Mouse (Mus musculus): ENCODE data around the gene Slc24a3. TPM values are rescaled to one million over a fixed set of nuclear protein-coding genes. Genes with fewer than 3 reads are reported as not detected.

Slc24a3 gene
- polyA plus RNA-seq, 2 experiments: 0.58 TPM

DNA sequence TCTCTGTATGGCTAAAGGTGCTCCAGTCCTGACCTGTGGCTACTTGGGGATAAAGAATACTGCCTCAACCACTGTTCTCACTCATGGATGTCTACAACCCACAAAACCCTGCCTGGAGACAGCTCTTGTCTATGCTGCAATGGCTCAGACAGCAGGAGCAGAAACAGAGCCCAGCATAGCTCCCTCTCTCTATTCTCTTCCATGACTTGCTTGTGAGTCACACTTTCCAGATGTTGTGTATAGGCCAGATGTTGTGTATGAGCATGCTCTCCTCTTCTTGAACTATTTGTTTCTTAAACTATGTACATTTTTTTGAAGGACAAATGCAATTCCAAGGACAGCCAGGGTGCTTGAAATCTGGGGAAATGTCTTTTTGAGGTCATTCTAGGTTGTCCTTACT lies 101.4 kb downstream of the Slc24a3 start:
- Histone ChIP-seq H3K9me3 (ENCODE audit: control insufficient read depth, low read length) (no peaks in the 10 kb centered on the region), H3K27ac (no peak overlapping the region), H3K27me3 (ENCODE audit: control insufficient read depth, insufficient read depth, low read length) (no peaks in the 10 kb centered on the region), H3K36me3 (replicated peaks; ENCODE audit: control insufficient read depth, insufficient read depth, low read depth) (no peaks in the 10 kb centered on the region), H3K4me3 (ENCODE audit: insufficient read depth in 1 of 2, low read depth in 2 of 2, low read length in 2 of 2) (no peak overlapping the region), H3K4me1 (replicated peaks; ENCODE audit: control insufficient read depth in 2 of 2, insufficient read depth in 2 of 2, low read length in 1 of 2) (no peaks in the 10 kb centered on the region), H3K4me2 (ENCODE audit: low read depth) (no peak overlapping the region), H3K9ac (replicated peaks) (no peak overlapping the region)
- ATAC-seq (ENCODE audit: insufficient read depth): no peak
- TF ChIP-seq CTCF (IDR thresholded peaks at IDR 0.05; ENCODE audit: low read depth): no peak
- no peak for TF ChIP-seq EP300 (IDR thresholded peaks at IDR 0.05; ENCODE audit: low read depth)
- DNase-seq (ENCODE audit: low read depth in 3 of 3, low spot score in 3 of 3): no peak

GRCm38 (mm10) chr2:145269410-145269809 lies 101.9 kb downstream of the Slc24a3 start:
- ATAC-seq (ENCODE audit: insufficient read depth) (no peak), DNase-seq (ENCODE audit: low read depth in 3 of 3, low spot score in 3 of 3) (no peak)
- TF ChIP-seq EP300 (IDR thresholded peaks at IDR 0.05; ENCODE audit: low read depth) (no peak), CTCF (IDR thresholded peaks at IDR 0.05; ENCODE audit: low read depth) (no peak)
- Histone ChIP-seq H3K4me3 (ENCODE audit: insufficient read depth in 1 of 2, low read depth in 2 of 2, low read length in 2 of 2) (no peak overlapping the region), H3K9me3 (ENCODE audit: control insufficient read depth, low read length) (no peaks in the 10 kb centered on the region), H3K4me1 (replicated peaks; ENCODE audit: control insufficient read depth in 2 of 2, insufficient read depth in 2 of 2, low read length in 1 of 2) (no peaks in the 10 kb centered on the region), H3K4me2 (ENCODE audit: low read depth) (no peak overlapping the region), H3K27ac (no peak overlapping the region), H3K36me3 (replicated peaks; ENCODE audit: control insufficient read depth, insufficient read depth, low read depth) (no peaks in the 10 kb centered on the region), H3K9ac (replicated peaks) (no peak overlapping the region), H3K27me3 (ENCODE audit: control insufficient read depth, insufficient read depth, low read length) (no peaks in the 10 kb centered on the region)
- WGBS (ENCODE audit: insufficient replicate concordance): 50% methylated on average over 4 of the region's 4 CpGs

DNA sequence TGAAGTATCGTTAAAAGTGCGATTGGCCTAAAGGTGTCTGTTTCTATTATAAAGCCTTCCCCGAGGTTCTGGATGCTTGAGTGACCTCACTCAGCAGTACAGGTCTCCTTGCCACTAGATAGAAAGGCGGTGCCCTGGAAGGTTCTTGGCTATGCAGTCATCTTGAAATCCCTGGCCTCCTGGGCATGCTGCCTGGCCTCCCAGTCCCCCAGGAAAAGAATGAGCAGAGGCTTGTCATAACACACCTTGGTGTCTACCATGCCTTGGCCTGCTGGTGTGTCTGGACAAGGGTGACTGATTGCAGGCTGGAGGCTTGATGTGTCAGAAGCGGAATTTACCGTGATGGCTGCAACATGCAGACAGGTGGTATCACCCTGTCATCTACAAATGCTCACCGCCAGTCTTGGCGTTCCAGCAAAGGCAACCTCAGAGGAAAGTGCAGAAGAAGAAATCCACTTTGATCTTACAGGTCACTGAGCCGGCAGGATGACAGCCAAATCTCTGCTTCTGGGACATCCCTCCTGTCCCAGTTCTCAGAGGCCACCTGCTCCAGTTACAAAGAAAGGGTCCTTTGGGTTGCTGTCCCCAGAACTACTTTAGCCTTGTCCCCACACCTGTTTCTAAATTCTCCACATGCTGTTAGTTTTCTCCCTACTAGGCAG lies 106.6 kb downstream of the Slc24a3 start:
- no peaks in the 10 kb centered on the region for H3K36me3 ChIP-seq (replicated peaks; ENCODE audit: control insufficient read depth, insufficient read depth, low read depth)
- no peak overlapping the region for H3K9ac ChIP-seq (replicated peaks)
- TF ChIP-seq CTCF (IDR thresholded peaks at IDR 0.05; ENCODE audit: low read depth) (no peak), EP300 (IDR thresholded peaks at IDR 0.05; ENCODE audit: low read depth) (no peak)
- H3K27me3 ChIP-seq (ENCODE audit: control insufficient read depth, insufficient read depth, low read length): no peaks in the 10 kb centered on the region
- no peaks in the 10 kb centered on the region for H3K9me3 ChIP-seq (ENCODE audit: control insufficient read depth, low read length)
- H3K4me2 ChIP-seq (ENCODE audit: low read depth): no peak overlapping the region
- 71% methylated on average over 9 of the region's 9 CpGs for WGBS (ENCODE audit: insufficient replicate concordance)
- ATAC-seq (ENCODE audit: insufficient read depth) (no peak), DNase-seq (ENCODE audit: low read depth in 3 of 3, low spot score in 3 of 3) (no peak)
- no peak overlapping the region for H3K4me3 ChIP-seq (ENCODE audit: insufficient read depth in 1 of 2, low read depth in 2 of 2, low read length in 2 of 2)
- no peaks in the 10 kb centered on the region for H3K4me1 ChIP-seq (replicated peaks; ENCODE audit: control insufficient read depth in 2 of 2, insufficient read depth in 2 of 2, low read length in 1 of 2)
- H3K27ac ChIP-seq: no peak overlapping the region

DNA sequence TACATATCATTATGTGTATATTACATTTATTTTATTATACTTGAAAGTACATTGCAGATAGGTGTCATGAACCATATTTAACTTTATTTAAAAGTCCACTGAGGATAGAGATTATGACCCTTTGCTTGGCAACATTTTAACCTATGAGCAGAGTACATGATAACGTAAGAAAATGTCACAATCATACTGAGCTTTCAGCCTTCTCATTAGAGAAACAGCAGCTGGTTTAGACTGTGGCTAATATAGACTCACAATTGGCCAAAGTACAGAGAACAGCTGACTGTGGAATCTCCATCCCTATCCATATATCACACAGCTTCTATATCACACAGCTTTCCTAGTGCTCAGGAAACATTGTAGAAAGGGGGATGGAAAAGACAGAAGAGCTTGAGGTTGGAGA lies 111.8 kb downstream of the Slc24a3 start:
- H3K4me3 ChIP-seq (ENCODE audit: insufficient read depth in 1 of 2, low read depth in 2 of 2, low read length in 2 of 2): no peak overlapping the region
- TF ChIP-seq EP300 (IDR thresholded peaks at IDR 0.05; ENCODE audit: low read depth): no peak
- TF ChIP-seq CTCF (IDR thresholded peaks at IDR 0.05; ENCODE audit: low read depth): no peak
- no peaks in the 10 kb centered on the region for H3K36me3 ChIP-seq (replicated peaks; ENCODE audit: control insufficient read depth, insufficient read depth, low read depth)
- no peak overlapping the region for H3K9ac ChIP-seq (replicated peaks)
- ATAC-seq (ENCODE audit: insufficient read depth): no peak
- H3K4me2 ChIP-seq (ENCODE audit: low read depth): no peak overlapping the region
- H3K27me3 ChIP-seq (ENCODE audit: control insufficient read depth, insufficient read depth, low read length): no peaks in the 10 kb centered on the region
- no peak for DNase-seq (ENCODE audit: low read depth in 3 of 3, low spot score in 3 of 3)
- no peaks in the 10 kb centered on the region for H3K9me3 ChIP-seq (ENCODE audit: control insufficient read depth, low read length)
- H3K27ac ChIP-seq: no peak overlapping the region
- no peaks in the 10 kb centered on the region for H3K4me1 ChIP-seq (replicated peaks; ENCODE audit: control insufficient read depth in 2 of 2, insufficient read depth in 2 of 2, low read length in 1 of 2)
- WGBS (ENCODE audit: insufficient replicate concordance): 56% methylated on average over 1 of the region's 1 CpGs

- no peaks in the 10 kb centered on the region for H3K27me3 ChIP-seq (ENCODE audit: control insufficient read depth, insufficient read depth, low read length)
- no peak overlapping the region for H3K4me3 ChIP-seq (ENCODE audit: insufficient read depth in 1 of 2, low read depth in 2 of 2, low read length in 2 of 2)
- no peaks in the 10 kb centered on the region for H3K9me3 ChIP-seq (ENCODE audit: control insufficient read depth, low read length)
- no peak for DNase-seq (ENCODE audit: low read depth in 3 of 3, low spot score in 3 of 3)
- H3K4me2 ChIP-seq (ENCODE audit: low read depth): no peak overlapping the region
- H3K9ac ChIP-seq (replicated peaks): no peak overlapping the region
- no peak overlapping the region for H3K27ac ChIP-seq
- TF ChIP-seq EP300 (IDR thresholded peaks at IDR 0.05; ENCODE audit: low read depth) (no peak), CTCF (IDR thresholded peaks at IDR 0.05; ENCODE audit: low read depth) (no peak)
- no peak for ATAC-seq (ENCODE audit: insufficient read depth)
- no peaks in the 10 kb centered on the region for H3K4me1 ChIP-seq (replicated peaks; ENCODE audit: control insufficient read depth in 2 of 2, insufficient read depth in 2 of 2, low read length in 1 of 2)
- no peaks in the 10 kb centered on the region for H3K36me3 ChIP-seq (replicated peaks; ENCODE audit: control insufficient read depth, insufficient read depth, low read depth)
- 41% methylated on average over 2 of the region's 2 CpGs for WGBS (ENCODE audit: insufficient replicate concordance)
Observed at GRCm38 (mm10) chr2:145283746-145284145, 116.2 kb downstream of the Slc24a3 start.

Data from liver, embryonic 14.5 days (tissue).